Comparison of ENCODE assay signal across 8 mouse cellular contexts in genomic region chr13:43784725-43785711, GRCm38 (mm10). TPM values are rescaled to one million over a fixed set of nuclear protein-coding genes. Genes with fewer than 3 reads are reported as not detected.
DNase-seq lines count a peak whose midpoint lies in the region; ATAC-seq and TF ChIP-seq lines count a peak whose summit lies in the region.

Cd83 (plus strand) TSS chr13:43784775.

- H3K4me2 ChIP-seq in limb, embryonic 14.5 days (replicated peaks; ENCODE audit: low read depth, low read length, severe bottlenecking) = peak within 1 kb of the TSS; percentile 96
- H3K4me2 ChIP-seq in midbrain, embryonic 15.5 days = peak within 1 kb of the TSS; percentile 96

- TF ChIP-seq EP300 in heart, adult 2 months (IDR thresholded peaks at IDR 0.05; ENCODE audit: insufficient read depth, low read depth, low read length) = no peak

- 8% methylated on average over 72 of the region's 73 CpGs for WGBS in heart, adult 2 months
- WGBS in limb, embryonic 14.5 days = 4% methylated on average over 60 of the region's 73 CpGs
- WGBS in midbrain, embryonic 15.5 days = 3% methylated on average over 73 of the region's 73 CpGs

- 0 out of 2 replicates have a peak, but pooled peaks have one; percentile 36 for TF ChIP-seq POLR2A in heart, adult 2 months (IDR thresholded peaks at IDR 0.05; ENCODE audit: insufficient read depth, low read depth, low read length)
- no peak for TF ChIP-seq POLR2A in limb, embryonic 14.5 days (IDR thresholded peaks at IDR 0.05; ENCODE audit: borderline replicate concordance, extremely low read depth, insufficient read depth, insufficient read length)

- TF ChIP-seq CTCF in heart, adult 2 months (IDR thresholded peaks at IDR 0.05) = no peak

- peak within 1 kb of the TSS; percentile 74 for H3K9ac ChIP-seq in heart, adult 2 months (ENCODE audit: low read depth, low read length)
- H3K9ac ChIP-seq in limb, embryonic 14.5 days (ENCODE audit: low read depth, low read length, severe bottlenecking) = peak within 1 kb of the TSS; percentile 75
- H3K9ac ChIP-seq in midbrain, embryonic 15.5 days = peak within 1 kb of the TSS; percentile 61

- peaks cover 3% of the 10 kb centered on the region for H3K4me1 ChIP-seq in heart, adult 2 months (ENCODE audit: control insufficient read depth, insufficient read depth, low read length)
- H3K4me1 ChIP-seq in limb, embryonic 14.5 days (ENCODE audit: control insufficient read depth, insufficient read depth, low read length) = peaks cover 29% of the 10 kb centered on the region
- H3K4me1 ChIP-seq in midbrain, embryonic 15.5 days = peaks cover 20% of the 10 kb centered on the region

- peak; percentile 68 for DNase-seq in layer of hippocampus, adult 11-12 months (ENCODE audit: low spot score)
- no peak for DNase-seq in layer of hippocampus, adult 9-10 months (ENCODE audit: low spot score)
- DNase-seq in embryo, embryonic 11 days = peak; percentile 80
- peak; percentile 86 to 90 for DNase-seq in heart, adult 2 months
- peak; percentile 38 for DNase-seq in kidney, adult 11 months
- no peak for DNase-seq in limb, embryonic 14.5 days (ENCODE audit: low spot score)
- DNase-seq in spleen, postnatal 10 days (ENCODE audit: low spot score in 2 of 2) = peak; percentile 42 to 74

- ATAC-seq in limb, embryonic 14.5 days (ENCODE audit: low FRiP score, low read depth) = peak; percentile 54
- ATAC-seq in midbrain, embryonic 15.5 days (replicated peaks) = peak; percentile 77

- peak within 1 kb of the TSS; percentile 74 for H3K4me3 ChIP-seq in heart, adult 2 months
- peak within 1 kb of the TSS; percentile 58 for H3K4me3 ChIP-seq in limb, embryonic 14.5 days (replicated peaks; ENCODE audit: low read length)
- H3K4me3 ChIP-seq in midbrain, embryonic 15.5 days = peak within 1 kb of the TSS; percentile 58

- H3K9me3 ChIP-seq in limb, embryonic 14.5 days (ENCODE audit: control insufficient read depth, low read length) = no peaks in the 10 kb centered on the region
- no peaks in the 10 kb centered on the region for H3K9me3 ChIP-seq in midbrain, embryonic 15.5 days

- no peaks in the 10 kb centered on the region for H3K79me2 ChIP-seq in heart, adult 2 months (replicated peaks; ENCODE audit: control insufficient read depth, insufficient read depth, low read length)

- H3K27me3 ChIP-seq in heart, adult 2 months (ENCODE audit: control insufficient read depth, insufficient read depth, low read length) = no peaks in the 10 kb centered on the region
- peaks cover 4% of the 10 kb centered on the region; the same call in 1 of the 2 replicates for H3K27me3 ChIP-seq in limb, embryonic 14.5 days (ENCODE audit: control insufficient read depth, insufficient read depth, low read length)
- H3K27me3 ChIP-seq in midbrain, embryonic 15.5 days (replicated peaks) = peaks cover 4% of the 10 kb centered on the region

- H3K36me3 ChIP-seq in heart, adult 2 months (ENCODE audit: control insufficient read depth, insufficient read depth, low read length) = no peaks in the 10 kb centered on the region
- H3K36me3 ChIP-seq in limb, embryonic 14.5 days (ENCODE audit: control insufficient read depth, insufficient read depth, low read length) = no peaks in the 10 kb centered on the region
- H3K36me3 ChIP-seq in midbrain, embryonic 15.5 days (replicated peaks) = no peaks in the 10 kb centered on the region

- peak within 1 kb of the TSS; percentile 66 for H3K27ac ChIP-seq in heart, adult 2 months
- peak within 1 kb of the TSS; percentile 43; the same call in 1 of the 2 replicates for H3K27ac ChIP-seq in limb, embryonic 14.5 days (replicated peaks; ENCODE audit: low read depth, low read length)
- 0 out of 2 replicates have a peak within 1 kb of the TSS, but pooled peaks have one; percentile 46 for H3K27ac ChIP-seq in midbrain, embryonic 15.5 days

- intact Hi-C loops in heart, adult 2 months (cut with DNase I) = no loop called here

RNA-seq across cellular contexts. Expression of gene Cd83, which starts in this region (rescaled TPM):
- 1 to 10 TPM; 2.4 to 2.8 TPM for total RNA-seq in heart, adult 2 months (2021)
- polyA plus RNA-seq in heart, adult 2 months (2012; rRNA removed) = 3.2 and 4.3 TPM in 2 replicates
- polyA plus RNA-seq in limb, embryonic 14.5 days (2012; rRNA removed) = 12.1 and 14.2 TPM in 2 replicates
- polyA plus RNA-seq in limb, embryonic 14.5 days (2014; fragmentation: Nextera tagmentation; extraction: Ambion mirVana) = 22.6 and 31.7 TPM in 2 replicates
- 20.3 and 20.4 TPM in 2 replicates for polyA plus RNA-seq in midbrain, embryonic 15.5 days (2015; fragmentation: Nextera tagmentation; extraction: Ambion mirVana)

Comparison
In these comparisons a context has a peak if more than half of its experiments do, and no peak if none do; other contexts are left out.
1. DNase-seq: peak in layer of hippocampus, adult 11-12 months (single experiment), embryo, embryonic 11 days (single experiment), heart, adult 2 months (2 of 2), kidney, adult 11 months (single experiment) and spleen, postnatal 10 days (2 of 2); none in layer of hippocampus, adult 9-10 months (single experiment) and limb, embryonic 14.5 days (single experiment).
2. Peak in every context shown above with its lines, with median percentiles within 50 percentile points of each other: H3K27ac ChIP-seq, H3K4me3 ChIP-seq and H3K9ac ChIP-seq.